Mouse (Mus musculus) frontal cortex, postnatal 14 days (tissue): Measurements from ENCODE around the gene Gltp.
A peak's percentile ranks its signal among the peaks of the same experiment; 100 is the strongest.

Experiments
- DNase-seq, 2 experiments: peaks; one replicate each; pipeline ENCODE4 v3.0.0; 2022; ENCODE audit warnings: low spot score in 2 of 2

Gene Gltp

DNA sequence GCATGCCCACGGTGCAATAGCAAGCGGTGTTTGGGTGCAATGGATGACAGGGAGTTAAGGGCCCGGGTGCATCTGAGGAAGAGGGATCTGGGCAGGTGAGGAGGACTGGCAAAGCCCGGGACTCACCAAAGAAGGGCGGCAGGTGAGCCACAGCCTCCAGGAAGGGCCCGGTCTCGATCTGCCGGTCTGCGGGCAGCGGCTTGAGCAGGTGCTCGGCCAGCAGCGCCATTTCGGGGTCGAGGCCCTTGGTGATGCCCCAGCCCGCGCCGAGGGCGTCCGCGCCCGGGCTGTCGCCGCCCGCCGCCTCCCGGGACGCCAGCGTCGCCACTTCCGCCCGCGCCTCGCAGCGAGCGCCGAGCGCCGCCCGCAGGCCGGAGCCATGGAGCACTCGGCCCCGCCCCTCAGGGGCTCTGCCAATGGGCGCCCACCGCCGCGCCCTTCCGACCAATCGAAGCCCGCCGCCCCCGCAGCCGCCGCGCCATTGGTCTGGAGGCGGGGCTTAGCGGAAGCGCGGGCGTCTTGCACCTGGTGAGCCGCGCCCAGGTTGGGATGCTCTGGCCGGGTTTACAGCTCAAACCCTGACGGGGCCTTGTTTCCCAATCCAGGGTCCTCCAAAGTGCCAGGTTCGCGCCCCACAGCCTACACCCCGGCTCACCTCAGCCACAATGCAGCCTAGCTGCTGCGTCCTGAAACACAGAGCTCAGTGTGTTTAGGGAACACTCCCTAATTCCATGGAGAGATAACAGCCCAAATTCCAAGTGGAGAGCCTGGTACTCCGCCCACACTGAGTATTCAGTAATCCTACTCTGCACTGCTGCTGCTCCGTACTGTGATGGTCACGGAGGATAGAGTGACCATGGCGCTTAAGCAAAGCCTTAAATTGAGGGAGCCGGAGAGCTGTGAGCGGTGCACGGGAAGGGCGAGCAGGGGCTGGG, at the start of gene Gltp:
Gene Gltp (minus strand): TSS at position 352 of the 935 bp plus-strand sequence.
- DNase-seq = peak; percentile 82 to 91

DNA sequence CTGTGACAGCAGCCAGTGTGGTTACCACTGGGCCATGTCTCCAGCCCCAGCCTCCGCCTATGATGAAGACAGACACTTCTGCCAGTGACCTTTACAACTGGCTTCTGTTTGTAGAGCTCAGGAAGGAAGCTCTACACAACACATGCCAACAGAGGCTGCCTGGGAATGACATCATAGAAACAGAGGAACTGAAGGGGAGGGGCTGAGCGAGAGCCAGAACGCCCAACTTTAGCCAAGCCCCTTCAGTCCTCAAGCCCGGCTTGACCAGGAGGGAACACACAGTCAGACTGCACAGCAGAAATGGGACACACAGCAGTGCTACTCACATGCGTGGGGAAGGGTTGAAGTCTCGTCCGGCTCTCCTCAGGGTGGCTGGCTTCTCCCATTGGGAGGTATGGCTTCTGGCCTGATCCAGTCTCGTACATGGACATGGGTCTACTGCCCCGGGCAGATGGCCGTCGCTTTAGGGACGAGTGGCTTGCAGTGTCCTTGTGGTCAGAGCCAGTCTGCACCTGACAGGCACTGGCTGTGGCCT, 48.0 kb upstream of the Gltp start:
- DNase-seq = no peak

DNA sequence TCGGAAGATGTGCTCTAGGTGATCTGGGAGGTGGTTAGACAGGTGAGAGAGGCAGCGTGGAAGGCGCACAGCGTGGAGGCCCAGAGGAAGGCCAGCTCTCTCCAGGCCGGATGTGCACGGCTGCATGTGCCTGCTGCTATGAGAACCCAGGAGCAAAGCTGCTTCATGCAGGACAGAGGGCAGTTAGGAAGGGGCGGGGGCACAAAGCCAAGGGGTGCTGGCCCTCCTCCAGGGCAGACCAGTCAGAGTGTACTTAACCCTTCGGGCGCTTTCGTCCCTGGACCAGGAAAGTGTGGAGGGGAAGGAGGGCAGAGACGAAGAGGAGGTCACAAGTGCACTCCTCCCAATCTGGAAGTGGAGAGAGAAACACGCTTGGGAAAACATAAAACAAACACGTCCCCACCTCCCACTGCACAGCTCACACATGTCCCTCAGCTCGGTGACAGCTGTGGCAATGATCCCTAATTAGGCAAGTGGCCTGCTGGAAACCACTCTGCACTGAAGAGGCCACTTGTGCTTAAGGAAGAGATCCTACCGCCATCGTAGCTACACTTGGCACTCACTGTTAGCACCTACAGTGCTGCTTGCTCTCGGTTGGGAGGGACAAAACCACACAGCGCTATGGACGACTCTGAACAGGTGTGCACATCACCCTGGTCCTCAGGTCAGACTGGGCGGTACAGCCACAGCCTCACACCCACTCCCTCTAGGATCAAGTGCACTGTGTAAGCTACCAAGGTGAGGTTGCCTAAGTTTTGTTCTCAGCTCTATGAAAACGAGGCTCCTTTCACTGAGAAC, 46.5 kb upstream of the Gltp start:
- DNase-seq = no peak

DNA sequence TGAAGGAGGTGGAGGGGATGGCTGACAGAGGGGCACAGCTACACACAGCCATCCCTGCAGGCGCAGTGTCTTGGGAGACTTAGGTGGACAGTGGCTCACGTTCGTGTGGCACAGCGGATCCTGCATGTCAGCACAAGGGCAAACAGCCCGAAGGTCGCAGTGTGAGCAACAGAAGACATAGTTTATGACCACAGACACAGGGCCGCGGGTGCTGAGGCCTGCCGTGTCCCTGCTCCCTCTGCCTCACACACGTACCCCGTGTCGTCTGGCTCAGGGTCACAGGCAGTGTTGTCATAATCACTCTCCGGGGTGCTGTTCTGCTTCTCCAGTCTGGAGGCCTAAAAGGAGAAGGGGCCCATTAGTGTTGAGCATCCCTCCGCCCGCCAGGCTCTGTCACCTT, 42.8 kb upstream of the Gltp start:
- no peak for DNase-seq

DNA sequence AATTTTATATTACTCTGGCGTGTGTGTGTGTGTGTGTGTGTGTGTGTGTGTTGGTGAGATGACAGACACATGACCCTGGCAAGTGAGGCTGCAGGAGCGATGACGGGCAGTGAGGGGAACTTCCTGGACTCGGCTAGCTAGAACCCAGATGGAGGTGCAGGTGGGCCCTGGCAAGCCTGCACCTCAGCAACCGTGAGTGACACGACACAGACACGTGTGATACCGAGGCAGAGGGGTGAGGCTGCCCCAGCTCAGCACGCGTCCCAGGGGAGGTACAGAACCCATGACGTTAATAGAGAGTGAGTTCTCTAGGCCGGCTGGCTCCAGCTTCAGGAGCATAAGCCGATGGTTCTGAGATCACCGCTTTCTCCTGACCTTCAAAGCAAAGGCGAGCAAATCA, 41.2 kb upstream of the Gltp start:
- no peak for DNase-seq

DNA sequence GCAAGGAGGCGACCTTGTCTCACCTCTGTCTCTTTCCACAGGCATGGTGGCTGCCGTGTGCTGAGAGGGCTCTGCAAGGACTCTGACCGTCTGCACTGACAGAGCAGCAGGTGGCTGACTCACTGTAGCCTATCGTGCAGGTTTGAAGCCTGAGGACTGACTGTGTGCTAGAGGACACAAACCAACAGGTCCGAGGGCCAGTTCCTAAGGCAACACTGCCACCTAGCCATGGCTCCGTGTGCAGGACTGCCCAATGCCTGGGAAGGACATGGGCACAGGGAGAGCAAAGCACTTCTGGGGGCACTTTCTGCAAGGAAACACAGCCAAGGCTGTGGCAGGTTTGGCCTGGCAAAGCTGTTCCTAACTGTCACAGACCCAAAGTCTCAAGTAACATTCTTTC, 40.7 kb upstream of the Gltp start:
- DNase-seq = no peak

DNA sequence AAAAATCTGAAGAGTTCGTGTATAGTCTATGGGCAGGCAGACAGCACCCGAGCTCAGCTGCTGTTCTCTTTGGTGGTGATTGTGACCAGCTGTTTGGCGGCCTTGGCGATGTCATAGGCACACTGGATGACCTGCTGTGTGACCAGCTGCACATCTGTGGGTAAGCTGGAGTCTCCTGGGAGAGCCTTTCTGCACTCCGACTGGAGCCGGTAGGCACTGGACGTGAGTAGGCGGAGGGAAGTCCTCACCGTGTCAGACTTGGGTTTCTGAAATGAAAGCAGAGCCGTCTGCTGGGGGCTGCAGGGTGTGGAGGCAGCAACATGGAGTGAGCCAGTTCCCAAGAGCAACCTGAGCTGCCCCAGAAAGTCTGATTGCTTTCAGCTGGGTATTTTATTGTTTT, 39.3 kb upstream of the Gltp start:
- no peak for DNase-seq

DNA sequence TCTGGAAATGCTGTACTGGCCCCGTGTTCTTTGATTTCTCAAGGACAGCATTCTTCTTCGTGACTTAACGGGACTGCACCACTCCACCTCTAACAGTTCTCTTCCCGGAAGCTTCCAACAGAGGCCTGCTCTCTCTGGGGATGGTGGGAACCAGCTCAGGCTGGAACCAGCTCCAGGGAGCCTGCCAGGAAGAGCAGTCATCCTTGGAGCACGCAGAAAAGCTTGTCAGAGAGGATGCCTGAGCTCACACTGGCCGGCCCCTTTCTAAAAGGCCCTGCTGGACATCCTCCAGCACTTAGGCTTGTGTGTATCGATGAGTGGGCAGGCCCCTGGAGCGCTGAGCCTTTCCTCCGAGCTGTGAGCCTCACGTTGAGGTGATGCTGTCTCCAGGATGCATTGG, 37.4 kb upstream of the Gltp start:
- DNase-seq = no peak

DNA sequence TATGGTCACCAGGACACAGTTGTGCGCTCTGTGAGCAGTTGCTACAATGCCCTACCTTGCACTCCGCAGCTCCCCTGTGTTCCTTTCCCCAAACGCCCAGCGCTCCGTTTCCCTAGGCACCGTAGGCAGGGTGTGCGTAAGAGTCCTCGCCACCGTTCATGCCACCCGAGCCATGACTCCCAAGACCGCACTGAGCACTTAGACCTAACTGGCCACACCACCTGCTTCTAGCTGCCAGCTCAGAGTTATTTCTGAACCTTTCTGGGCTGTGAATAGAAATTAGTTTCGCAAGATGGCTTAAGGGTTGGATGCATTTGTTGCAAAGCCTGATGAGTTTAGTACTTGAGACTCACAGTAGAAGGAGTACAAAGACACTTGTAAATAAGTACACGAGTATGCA, 32.1 kb upstream of the Gltp start:
- no peak for DNase-seq

DNA sequence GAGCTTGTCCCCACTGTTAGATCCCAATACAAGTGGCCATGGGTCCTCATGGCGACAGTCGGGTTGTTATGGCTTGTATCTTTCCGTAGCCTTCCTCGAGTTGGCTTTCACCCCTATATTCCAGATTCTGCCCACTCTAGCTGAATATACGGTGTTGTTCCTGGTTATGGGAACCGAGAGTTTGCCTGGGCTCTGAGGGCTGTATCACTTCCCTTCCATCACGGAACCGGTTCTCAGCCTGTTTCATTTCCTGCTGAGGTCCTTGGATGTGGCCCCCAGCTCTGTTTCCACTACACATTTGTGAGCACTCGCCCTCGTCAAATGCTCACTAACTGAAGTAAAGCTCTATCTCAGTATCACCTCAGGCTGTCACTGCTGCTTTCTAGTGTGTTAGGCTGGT, 31.2 kb upstream of the Gltp start:
- DNase-seq = no peak

DNA sequence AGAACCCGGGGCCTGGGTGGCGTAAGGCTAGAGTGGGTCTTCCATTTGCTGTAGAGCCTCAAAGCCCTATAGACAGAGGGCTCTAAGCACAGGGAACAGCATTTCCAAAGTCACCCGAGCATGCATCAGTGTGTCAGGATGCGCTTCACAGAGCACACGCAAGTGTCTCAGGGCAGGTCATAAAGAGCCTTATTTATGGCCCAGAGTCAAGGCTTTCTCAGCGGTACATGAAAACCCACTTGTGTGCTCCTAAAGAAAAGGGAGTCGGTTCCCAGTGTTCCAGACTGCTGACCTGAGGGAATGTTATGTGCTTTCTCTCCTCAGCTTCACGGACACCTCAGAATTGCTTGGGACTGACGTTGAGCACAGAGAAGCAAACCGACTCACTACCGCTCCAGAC, 30.0 kb upstream of the Gltp start:
- no peak for DNase-seq

DNA sequence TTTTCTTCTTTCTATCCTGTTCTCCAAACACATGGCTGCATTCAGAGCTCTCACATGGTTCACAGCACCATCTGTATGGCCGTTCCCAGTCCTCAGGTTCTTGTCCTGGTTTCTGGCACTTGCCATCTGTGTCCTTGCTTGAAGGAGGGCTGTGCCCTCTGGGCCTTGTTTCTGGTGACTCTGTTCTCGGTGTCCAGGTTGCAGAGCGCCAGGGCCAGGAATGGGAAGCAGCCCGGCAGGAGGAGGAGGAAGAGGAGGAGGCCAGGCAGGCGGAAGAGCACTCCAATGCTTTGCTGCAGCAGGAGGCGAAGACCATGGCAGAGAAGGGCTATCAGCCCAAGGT, 29.1 kb upstream of the Gltp start:
- no peak for DNase-seq

DNA sequence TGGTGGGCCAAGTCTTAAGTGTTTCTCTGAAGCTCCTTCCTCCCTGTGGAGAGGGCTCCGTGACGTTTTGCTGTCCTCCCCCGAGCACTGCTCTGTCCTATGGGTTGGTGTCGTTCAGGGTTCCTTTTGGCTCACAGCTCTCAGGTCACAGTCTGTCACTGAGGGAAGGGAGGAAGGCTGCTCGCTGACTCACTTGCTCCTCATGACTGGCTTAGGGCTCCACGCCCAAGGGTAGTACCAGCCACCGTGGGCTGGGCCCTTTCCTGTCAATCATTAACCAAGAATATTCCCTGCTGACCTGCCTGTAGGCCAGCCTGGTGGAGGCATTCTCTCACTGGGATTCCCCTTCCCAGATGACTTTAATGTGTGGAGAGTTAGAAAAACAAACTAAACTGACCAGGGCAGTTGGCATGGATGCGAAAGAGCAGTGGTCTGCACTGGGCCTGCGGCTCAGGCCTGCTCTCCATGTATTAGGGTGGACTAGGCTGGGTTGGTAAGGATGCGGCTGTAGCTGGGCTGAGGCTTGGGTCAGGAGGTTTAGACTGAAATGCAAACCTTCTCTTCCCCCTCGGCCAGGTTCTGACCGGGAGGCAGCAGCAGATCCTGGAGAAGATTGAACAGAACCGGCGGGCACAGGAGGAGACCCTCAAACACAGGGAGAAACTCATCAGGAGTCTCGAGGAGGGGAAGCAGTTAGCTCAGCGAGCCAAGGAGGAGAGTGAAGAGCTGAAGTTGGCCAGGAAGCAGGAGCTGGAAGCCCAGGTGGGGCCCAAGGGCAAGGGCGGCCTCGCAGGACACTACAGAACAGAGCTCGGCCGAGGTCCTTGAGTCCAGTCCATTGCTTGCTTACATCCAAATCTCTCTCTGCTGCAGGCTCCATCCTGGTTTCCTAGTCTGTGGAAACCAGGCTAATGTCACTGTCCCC, 28.5 kb upstream of the Gltp start:
- no peak for DNase-seq

DNA sequence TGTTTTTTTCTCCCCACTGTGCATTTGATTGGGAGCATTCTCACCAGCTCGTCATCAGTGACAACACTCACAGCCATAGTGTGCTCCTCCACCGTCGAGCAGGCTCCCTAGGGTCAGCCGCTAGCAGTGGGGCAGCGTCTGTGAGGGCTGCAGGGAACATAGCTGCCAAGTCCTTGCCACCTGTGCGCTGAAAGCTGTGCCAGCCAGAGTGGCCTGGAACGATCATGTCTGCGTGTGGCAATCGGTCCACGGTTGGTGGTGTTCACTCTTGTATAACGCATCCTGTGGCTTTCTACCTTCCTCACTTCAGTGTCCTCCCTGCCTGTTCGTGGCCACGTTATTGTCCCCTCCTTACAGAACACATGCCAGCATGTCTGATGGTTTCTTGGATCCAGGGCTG, 27.7 kb upstream of the Gltp start:
- no peak for DNase-seq

DNA sequence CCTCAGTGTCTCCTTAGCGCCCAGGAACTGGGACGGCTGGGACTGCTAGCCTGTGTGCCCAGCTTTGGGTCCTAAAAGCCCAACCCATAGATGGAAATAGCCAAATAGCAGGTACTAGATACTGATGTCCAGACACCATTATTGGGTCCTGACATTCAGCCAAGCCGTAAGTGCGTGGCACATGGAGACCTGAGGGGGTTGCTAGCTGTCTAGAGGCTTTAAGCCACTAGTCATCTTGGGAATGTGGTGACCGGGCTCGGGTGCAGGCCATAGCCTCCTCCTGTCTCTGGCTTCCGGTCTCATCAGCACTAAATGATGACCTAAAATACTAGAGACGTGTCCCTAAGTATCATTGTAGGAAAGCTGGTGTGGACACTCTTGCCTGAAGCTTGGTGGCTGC, 27.2 kb upstream of the Gltp start:
- DNase-seq = no peak

DNA sequence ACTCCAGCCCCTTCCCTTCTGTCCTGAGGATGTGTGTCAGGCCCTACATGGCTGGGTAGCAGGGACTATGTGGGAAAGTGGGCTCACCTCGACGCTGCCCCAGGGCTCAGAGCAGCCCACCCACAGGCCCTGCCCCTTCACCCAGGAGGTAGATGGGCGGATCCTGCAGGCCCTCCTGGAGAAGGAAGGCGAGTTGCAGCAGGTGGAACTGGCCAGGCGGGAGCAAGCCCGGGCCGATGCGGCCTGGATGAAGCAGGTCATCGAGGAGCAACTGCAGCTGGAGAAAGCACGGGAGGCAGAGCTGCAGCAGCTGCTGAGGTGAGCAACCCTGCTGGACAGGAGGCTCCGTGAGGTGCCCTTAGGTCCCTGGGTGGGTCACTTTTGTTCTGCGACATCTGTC, 26.5 kb upstream of the Gltp start:
- DNase-seq = no peak

DNA sequence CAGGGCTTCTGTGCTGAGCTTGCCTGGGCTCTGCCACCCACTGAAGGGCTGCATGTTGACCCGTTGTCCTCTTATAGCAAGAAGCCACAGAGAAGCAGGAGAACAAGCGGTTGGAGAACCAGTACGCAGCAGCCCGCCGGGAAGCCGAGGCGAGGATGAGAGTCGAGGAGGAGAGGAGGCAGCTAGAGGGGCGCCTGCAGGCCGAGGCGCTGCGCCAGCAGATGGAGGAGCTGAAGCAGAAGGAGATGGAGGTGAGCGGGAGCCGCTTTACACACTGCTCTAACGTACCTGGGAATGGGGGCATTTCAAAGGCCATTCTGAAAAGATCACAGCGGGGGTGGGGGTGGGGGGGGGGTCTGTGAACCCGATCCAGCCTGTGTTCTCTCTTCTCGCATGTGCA, 23.8 kb upstream of the Gltp start:
- DNase-seq = no peak

DNA sequence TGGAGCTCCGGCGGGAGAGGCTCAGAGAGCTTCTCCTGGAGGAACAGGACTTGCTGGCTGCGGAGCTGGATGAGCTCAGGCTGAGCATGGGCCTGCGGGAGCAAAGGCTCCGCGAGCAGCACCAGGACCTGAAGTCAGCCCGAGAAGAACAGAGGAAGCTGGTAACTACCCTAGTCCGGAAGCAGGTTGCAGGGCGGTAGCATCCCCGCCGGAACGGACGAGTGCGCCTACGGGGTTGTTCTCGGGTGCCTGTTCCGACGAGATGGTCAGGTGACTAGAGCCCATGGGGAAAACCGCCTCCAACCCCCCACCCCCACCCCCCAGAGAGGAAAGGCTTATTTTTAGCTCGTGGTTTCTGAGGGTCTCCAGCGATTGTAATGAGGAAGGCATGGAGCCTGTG, 18.6 kb upstream of the Gltp start:
- DNase-seq = no peak

DNA sequence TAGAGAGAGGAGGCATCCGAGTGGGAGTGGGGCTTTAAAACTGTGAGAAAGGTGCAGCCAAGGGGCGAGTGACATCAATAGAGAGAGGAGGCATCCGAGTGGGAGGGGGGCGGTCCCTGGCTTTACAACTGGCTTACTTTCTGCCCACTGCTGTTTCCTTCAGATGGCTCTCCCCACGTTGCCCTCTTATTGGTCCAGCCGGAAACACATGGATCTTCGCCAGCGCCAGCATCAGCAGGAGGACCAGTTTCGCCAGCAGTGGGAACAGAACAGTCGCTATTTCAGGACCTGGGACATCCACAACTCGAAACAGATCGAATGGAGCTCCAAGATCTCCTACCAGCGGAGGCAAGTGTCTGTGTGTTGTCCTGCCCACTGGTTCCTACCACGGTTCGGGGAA, 17.7 kb upstream of the Gltp start:
- no peak for DNase-seq

DNA sequence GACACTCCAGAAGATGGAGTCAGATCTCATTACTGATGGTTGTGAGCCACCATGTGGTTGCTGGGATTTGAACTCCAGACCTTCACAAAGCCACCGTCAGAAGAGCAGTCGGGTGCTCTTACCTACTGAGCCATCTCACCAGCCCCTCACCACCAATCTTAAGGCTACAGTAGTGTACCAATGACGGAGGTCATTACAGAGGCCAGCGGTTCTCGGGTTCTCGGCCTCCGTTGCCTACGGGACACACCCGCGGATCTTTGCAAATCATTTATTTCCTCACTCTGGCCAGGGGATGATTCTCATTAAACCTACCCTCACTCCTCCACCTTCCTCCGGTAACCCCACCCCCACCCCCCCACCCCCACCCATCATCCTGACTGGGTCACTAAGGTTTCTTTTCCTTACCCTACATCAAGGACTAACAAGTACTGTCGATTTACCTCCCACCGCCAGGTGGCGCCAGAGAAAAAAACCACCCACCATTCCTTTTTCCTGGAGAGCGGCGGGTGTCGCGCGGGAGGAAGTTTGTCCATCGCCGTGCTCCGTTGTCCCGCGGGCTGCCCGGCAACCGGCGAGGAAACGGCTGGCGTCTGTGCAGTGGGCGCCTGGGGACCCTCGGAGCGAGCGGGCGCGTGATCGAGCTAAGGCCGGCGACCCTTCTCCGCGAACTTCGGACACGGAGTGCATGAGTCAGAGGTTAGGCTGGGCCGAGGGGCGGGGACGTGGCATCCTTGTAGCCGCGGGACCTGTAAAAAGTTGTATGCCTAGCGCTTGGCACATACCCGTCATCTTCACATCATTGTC, 16.7 kb upstream of the Gltp start, which contains the start of gene Tchp:
Gene Tchp (plus strand): TSS at position 496 of the 804 bp plus-strand sequence.
- peak; percentile 84 to 88 for DNase-seq
